Mouse (Mus musculus) lung, postnatal 14 days (tissue): ENCODE measurements around the gene Esr1.

ENCODE experiments used
- DNase-seq: peaks from one replicate; pipeline ENCODE4 v3.0.0; 2021

Esr1 gene

GRCm38 (mm10) chr10:4620596-4621504 is 9.5 kb downstream of the Esr1 start:
- peak; percentile 24 for DNase-seq

- DNase-seq = no peak
Measured at GRCm38 (mm10) chr10:4621505-4621815, 10.1 kb downstream of the Esr1 start.

GRCm38 (mm10) chr10:4623319-4623718 is 11.9 kb downstream of the Esr1 start:
- no peak for DNase-seq

GRCm38 (mm10) chr10:4624581-4624980 is 13.2 kb downstream of the Esr1 start:
- no peak for DNase-seq

- DNase-seq = no peak
Measured at GRCm38 (mm10) chr10:4625300-4625699, 13.9 kb downstream of the Esr1 start.

- DNase-seq = no peak
Measured at GRCm38 (mm10) chr10:4626432-4626831, 15.0 kb downstream of the Esr1 start.

GRCm38 (mm10) chr10:4626996-4627395 is 15.6 kb downstream of the Esr1 start:
- DNase-seq = no peak

GRCm38 (mm10) chr10:4627415-4627814 is 16.0 kb downstream of the Esr1 start:
- DNase-seq = no peak

- no peak for DNase-seq
Measured at GRCm38 (mm10) chr10:4629314-4629713, 17.9 kb downstream of the Esr1 start.

GRCm38 (mm10) chr10:4632211-4632704 is 20.9 kb downstream of the Esr1 start:
- no peak for DNase-seq

GRCm38 (mm10) chr10:4633287-4634030 is 22.1 kb downstream of the Esr1 start:
- no peak for DNase-seq

GRCm38 (mm10) chr10:4635740-4636139 is 24.3 kb downstream of the Esr1 start:
- DNase-seq = no peak

- DNase-seq = no peak
Measured at GRCm38 (mm10) chr10:4646074-4646473, 34.7 kb downstream of the Esr1 start.

GRCm38 (mm10) chr10:4646851-4647250 is 35.5 kb downstream of the Esr1 start:
- DNase-seq = no peak

- no peak for DNase-seq
Measured at GRCm38 (mm10) chr10:4665380-4665779, 54.0 kb downstream of the Esr1 start.

- DNase-seq = no peak
Measured at GRCm38 (mm10) chr10:4667006-4667405, 55.6 kb downstream of the Esr1 start.

- DNase-seq = no peak
Measured at GRCm38 (mm10) chr10:4670053-4670452, 58.7 kb downstream of the Esr1 start.

GRCm38 (mm10) chr10:4671876-4672275 is 60.5 kb downstream of the Esr1 start:
- DNase-seq = no peak

- DNase-seq = no peak
Measured at GRCm38 (mm10) chr10:4673311-4673816, 62.0 kb downstream of the Esr1 start.

- DNase-seq = peak; percentile 26
Measured at GRCm38 (mm10) chr10:4674983-4675592, 63.7 kb downstream of the Esr1 start.

GRCm38 (mm10) chr10:4683106-4683505 is 71.7 kb downstream of the Esr1 start:
- DNase-seq = no peak

- no peak for DNase-seq
Measured at GRCm38 (mm10) chr10:4683711-4684265, 72.4 kb downstream of the Esr1 start.

- no peak for DNase-seq
Measured at GRCm38 (mm10) chr10:4694336-4694865, 83.0 kb downstream of the Esr1 start.
